8 mouse cellular contexts compared by ENCODE assay signal in genomic region chr10:120208575-120209538, GRCm38 (mm10). TPM values are rescaled to one million over a fixed set of nuclear protein-coding genes. Genes with fewer than 3 reads are reported as not detected.
DNase-seq lines count a peak whose midpoint lies in the region; ATAC-seq and TF ChIP-seq lines count a peak whose summit lies in the region.

No protein-coding gene starts in this region.

- ATAC-seq in G1E (ENCODE audit: extremely low read depth, insufficient number of reproducible peaks, low FRiP score, poor library complexity, severe bottlenecking): peak; percentile 73
- peak; percentile 83 to 87 for ATAC-seq in hematopoietic stem cell, adult 5-6 weeks (replicated peaks in 1 of 2; ENCODE audit: insufficient read depth in 1 of 2, low FRiP score in 2 of 2, low TSS enrichment in 1 of 2, low read depth in 1 of 2, poor library complexity in 2 of 2, severe bottlenecking in 2 of 2)
- ATAC-seq in lung, embryonic 14.5 days (ENCODE audit: insufficient read depth): peak; percentile 92

- H3K27me3 ChIP-seq in G1E (ENCODE audit: insufficient read depth, low read length): no peaks in the 10 kb centered on the region
- H3K27me3 ChIP-seq in lung, embryonic 14.5 days (ENCODE audit: insufficient read depth, low read length): no peaks in the 10 kb centered on the region

- no peak for TF ChIP-seq POLR2A in olfactory bulb, adult 2 months (IDR thresholded peaks at IDR 0.05; ENCODE audit: insufficient read depth, low read depth, low read length)

- no peak overlapping the region for H3K27ac ChIP-seq in lung, embryonic 14.5 days (ENCODE audit: low read depth)
- peak overlapping the region; percentile 56; the same call in 1 of the 2 replicates for H3K27ac ChIP-seq in olfactory bulb, adult 2 months (ENCODE audit: insufficient read depth, low read depth, low read length)

- peaks cover 27% of the 10 kb centered on the region for H3K4me1 ChIP-seq in G1E (ENCODE audit: insufficient read depth, low read depth, low read length)
- H3K4me1 ChIP-seq in lung, embryonic 14.5 days (ENCODE audit: insufficient read depth): no peaks in the 10 kb centered on the region
- H3K4me1 ChIP-seq in olfactory bulb, adult 2 months (ENCODE audit: control insufficient read depth, insufficient read depth, low read length): peaks cover 4% of the 10 kb centered on the region; the same call in 1 of the 2 replicates

- WGBS in lung, embryonic 14.5 days: 3% methylated on average over 53 of the region's 53 CpGs
- 2% methylated on average over 53 of the region's 53 CpGs for WGBS in olfactory bulb, adult 2 months

- peaks cover 24% of the 10 kb centered on the region for H3K36me3 ChIP-seq in G1E (replicated peaks)
- H3K36me3 ChIP-seq in lung, embryonic 14.5 days (ENCODE audit: insufficient read depth): no peaks in the 10 kb centered on the region

- peak; percentile 65 for DNase-seq in G1E (ENCODE audit: low spot score)
- DNase-seq in cerebellum, adult 8-10 months: peak; percentile 80
- DNase-seq in forelimb bud, embryonic 11.5 days (ENCODE audit: low read depth, low spot score): peak; percentile 85
- DNase-seq in layer of hippocampus, adult 8-10 months (ENCODE audit: low spot score in 2 of 2): peak; percentile 82 to 85
- DNase-seq in lung, embryonic 14.5 days: peak; percentile 92
- DNase-seq in thymus, adult 18-20 months: peak; percentile 45 to 49

- H3K4me2 ChIP-seq in lung, embryonic 14.5 days: peak overlapping the region; percentile 73

- H3K4me3 ChIP-seq in G1E (ENCODE audit: low read depth, low read length): peak overlapping the region; percentile 100
- H3K4me3 ChIP-seq in lung, embryonic 14.5 days (ENCODE audit: low read depth, low read length): peak overlapping the region; percentile 93
- peak overlapping the region; percentile 98 for H3K4me3 ChIP-seq in olfactory bulb, adult 2 months (ENCODE audit: insufficient read depth, low read depth, low read length)

- peak overlapping the region; percentile 76 for H3K9ac ChIP-seq in lung, embryonic 14.5 days

- TF ChIP-seq CTCF in G1E (IDR thresholded peaks at IDR 0.05; ENCODE audit: low read depth, low read length): no peak
- peak; percentile 41 for TF ChIP-seq CTCF in lung, embryonic 14.5 days (IDR thresholded peaks at IDR 0.05; ENCODE audit: low read depth)
- TF ChIP-seq CTCF in olfactory bulb, adult 2 months (IDR thresholded peaks at IDR 0.05; ENCODE audit: insufficient read depth, low read depth, low read length): no peak

- peaks cover 4% of the 10 kb centered on the region for H3K9me3 ChIP-seq in G1E (replicated peaks)
- H3K9me3 ChIP-seq in lung, embryonic 14.5 days (ENCODE audit: low read depth, low read length): no peaks in the 10 kb centered on the region

RNA-seq across cellular contexts. Expression of gene Irak3, which starts 6.9 kb away (rescaled TPM):
- 0.87 TPM in 1 of 2 replicates, not detected in the other for total RNA-seq in G1E (2014; fragmentation: Nextera tagmentation)
- 0.16 TPM in 1 of 2 replicates, not detected in the other for total RNA-seq in G1E (2017)
- 0.01 TPM in 1 of 2 replicates, not detected in the other for polyA plus RNA-seq in G1E (2012)
- 17.7 and 19.2 TPM in 2 replicates for total RNA-seq in hematopoietic stem cell, adult 5-6 weeks (2017)
- 1 to 10 TPM; 1.6 to 2.5 (median 1.8) TPM for total RNA-seq in layer of hippocampus, adult 8-10 months (2022)
- polyA plus RNA-seq in lung, embryonic 14.5 days (2014; fragmentation: Nextera tagmentation; extraction: Ambion mirVana): 0.70 and 1.2 TPM in 2 replicates
- not detected in 2 replicates for polyA plus RNA-seq in olfactory bulb, adult 2 months (2012; ENCODE audit: insufficient read depth, insufficient read length, low replicate concordance, missing spikeins)

RNA-seq across cellular contexts. Expression of gene Tmbim4, which starts 7.5 kb away (rescaled TPM):
- total RNA-seq in G1E (2014; fragmentation: Nextera tagmentation) (70.1 and 74.0 TPM in 2 replicates), G1E (2017) (92.5 and 104 TPM in 2 replicates)
- polyA plus RNA-seq in G1E (2012): 65.2 and 67.5 TPM in 2 replicates
- total RNA-seq in hematopoietic stem cell, adult 5-6 weeks (2017): 84.9 and 109 TPM in 2 replicates
- 10 to 100 TPM; 58.6 to 66.2 (median 62.9) TPM for total RNA-seq in layer of hippocampus, adult 8-10 months (2022)
- polyA plus RNA-seq in lung, embryonic 14.5 days (2014; fragmentation: Nextera tagmentation; extraction: Ambion mirVana): 87.1 and 89.0 TPM in 2 replicates
- polyA plus RNA-seq in olfactory bulb, adult 2 months (2012; ENCODE audit: insufficient read depth, insufficient read length, low replicate concordance, missing spikeins): not detected in 2 replicates

RNA-seq across cellular contexts. Expression of gene Llph, which starts 18.0 kb away (rescaled TPM):
- total RNA-seq in G1E (2014; fragmentation: Nextera tagmentation) (43.9 and 45.0 TPM in 2 replicates), G1E (2017) (62.2 and 87.9 TPM in 2 replicates)
- polyA plus RNA-seq in G1E (2012): 76.1 and 90.5 TPM in 2 replicates
- total RNA-seq in hematopoietic stem cell, adult 5-6 weeks (2017): 82.5 and 82.9 TPM in 2 replicates
- 10 to 100 TPM; 13.9 to 18.5 (median 15.9) TPM for total RNA-seq in layer of hippocampus, adult 8-10 months (2022)
- 56.4 and 58.1 TPM in 2 replicates for polyA plus RNA-seq in lung, embryonic 14.5 days (2014; fragmentation: Nextera tagmentation; extraction: Ambion mirVana)
- not detected in 2 replicates for polyA plus RNA-seq in olfactory bulb, adult 2 months (2012; ENCODE audit: insufficient read depth, insufficient read length, low replicate concordance, missing spikeins)
